Mouse (Mus musculus) E14TG2a.4 (cell line): ENCODE measurements around the gene Slc31a1.

Source experiments
- H3K27me3 ChIP-seq: 2 replicates; pipeline ENCODE4 v1.6.1; 2014; ENCODE audit warnings: low read length, control low read depth; ENCODE audit not compliant: insufficient read depth
- H3K36me3 ChIP-seq: 2 replicates; pipeline ENCODE4 v1.6.1; 2014; ENCODE audit warnings: low read length, control low read depth; ENCODE audit not compliant: insufficient read depth
- H3K4me1 ChIP-seq: replicated peaks from 2 replicates; pipeline ENCODE4 v1.6.1; 2014; ENCODE audit warnings: low read depth, low read length, control low read depth
- H3K4me3 ChIP-seq: replicated peaks from 2 replicates; pipeline ENCODE4 v1.5.1; 2014; ENCODE audit warnings: mild to moderate bottlenecking, low read length
- H3K9me3 ChIP-seq: 2 replicates; pipeline ENCODE4 v1.6.1; 2014; ENCODE audit warnings: low read length, control low read depth
- CTCF ChIP-seq: conservative IDR thresholded peaks from 2 replicates; pipeline ENCODE4 v1.5.1; 2014; ENCODE audit warnings: low read length
- NANOG ChIP-seq: IDR thresholded peaks from 2 replicates; pipeline ENCODE4 v1.6.1; 2014; ENCODE audit warnings: borderline replicate concordance, low read length, mixed read lengths
- POU5F1 ChIP-seq: IDR thresholded peaks from 2 replicates; pipeline ENCODE4 v1.6.1; 2014; ENCODE audit warnings: low read length, borderline replicate concordance

Gene Slc31a1

DNA sequence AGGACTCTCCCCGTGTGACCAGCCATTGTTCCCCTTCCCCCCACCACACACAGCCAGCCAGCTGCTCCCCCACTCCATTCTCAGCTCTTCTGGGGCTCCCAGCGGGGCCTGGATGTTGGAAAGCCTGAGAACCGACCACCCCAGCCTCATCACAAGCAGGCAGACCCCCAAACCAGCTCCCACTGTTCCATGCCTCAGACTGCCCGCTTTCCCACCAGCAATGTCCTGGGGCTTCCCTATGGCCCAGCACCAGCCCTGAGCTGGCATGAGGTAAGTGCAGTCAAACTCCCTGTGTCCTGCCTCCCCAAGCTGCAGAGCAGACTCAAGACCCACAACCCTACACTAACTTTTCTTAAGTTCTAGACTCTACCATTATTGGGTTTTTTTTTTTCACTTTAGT lies 45.6 kb downstream of the Slc31a1 start:
- Histone ChIP-seq H3K36me3 (peaks cover 59% of the 10 kb centered on the region), H3K4me1 (peaks cover 48% of the 10 kb centered on the region), H3K4me3 (peak overlapping the region; percentile 41; the same call in 1 of the 2 replicates), H3K9me3 (peaks cover 7% of the 10 kb centered on the region; the same call in 1 of the 2 replicates), H3K27me3 (no peaks in the 10 kb centered on the region)
- TF ChIP-seq POU5F1 (no peak), CTCF (no peak), NANOG (no peak)

DNA sequence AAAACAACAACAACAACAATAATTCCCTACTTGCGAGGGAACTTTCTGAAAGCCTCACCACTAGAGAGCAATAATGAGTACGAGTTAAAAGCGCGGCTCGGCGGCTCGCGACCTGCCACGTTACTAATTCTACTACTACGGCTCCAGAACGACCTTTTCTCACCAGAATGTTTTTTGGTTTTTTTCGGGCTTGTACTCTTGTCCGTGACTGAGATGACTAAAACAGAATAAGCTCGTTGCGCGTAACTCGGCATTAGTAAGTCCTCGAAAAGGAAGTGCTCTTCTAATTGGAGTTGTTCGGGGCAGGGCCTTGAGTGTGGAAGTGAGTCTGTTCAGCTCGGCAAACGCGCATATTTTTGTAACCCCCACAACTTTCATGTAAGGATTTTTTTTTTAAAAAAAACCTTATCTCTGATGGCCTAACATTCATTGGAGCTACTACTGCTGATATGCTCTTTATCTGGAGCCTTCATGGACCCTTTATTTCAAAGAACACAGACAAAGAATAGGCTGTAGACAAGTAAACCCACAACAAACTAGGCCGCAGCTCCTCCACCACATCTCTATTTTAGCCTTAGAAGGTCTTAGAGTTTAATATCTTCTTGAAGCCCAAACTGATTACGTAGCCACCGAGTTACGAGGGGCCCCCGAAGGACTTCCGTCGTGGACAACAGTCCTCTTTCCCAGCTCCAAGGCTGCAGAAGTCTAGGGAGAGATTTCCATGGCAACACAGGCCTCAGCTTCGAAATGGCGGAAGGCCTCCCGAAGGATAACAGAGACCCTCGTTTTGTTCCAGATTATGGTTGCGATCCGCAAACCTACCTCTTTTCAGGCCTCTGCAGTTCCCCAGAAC lies 47.4 kb downstream of the Slc31a1 start:
- Histone ChIP-seq H3K27me3 (no peaks in the 10 kb centered on the region), H3K4me1 (peaks cover 45% of the 10 kb centered on the region), H3K36me3 (peaks cover 59% of the 10 kb centered on the region), H3K4me3 (peak overlapping the region; percentile 97), H3K9me3 (peaks cover 16% of the 10 kb centered on the region)
- TF ChIP-seq NANOG: no peak
- no peak for TF ChIP-seq POU5F1
- peak; percentile 15; the same call in 1 of the 2 replicates for TF ChIP-seq CTCF

DNA sequence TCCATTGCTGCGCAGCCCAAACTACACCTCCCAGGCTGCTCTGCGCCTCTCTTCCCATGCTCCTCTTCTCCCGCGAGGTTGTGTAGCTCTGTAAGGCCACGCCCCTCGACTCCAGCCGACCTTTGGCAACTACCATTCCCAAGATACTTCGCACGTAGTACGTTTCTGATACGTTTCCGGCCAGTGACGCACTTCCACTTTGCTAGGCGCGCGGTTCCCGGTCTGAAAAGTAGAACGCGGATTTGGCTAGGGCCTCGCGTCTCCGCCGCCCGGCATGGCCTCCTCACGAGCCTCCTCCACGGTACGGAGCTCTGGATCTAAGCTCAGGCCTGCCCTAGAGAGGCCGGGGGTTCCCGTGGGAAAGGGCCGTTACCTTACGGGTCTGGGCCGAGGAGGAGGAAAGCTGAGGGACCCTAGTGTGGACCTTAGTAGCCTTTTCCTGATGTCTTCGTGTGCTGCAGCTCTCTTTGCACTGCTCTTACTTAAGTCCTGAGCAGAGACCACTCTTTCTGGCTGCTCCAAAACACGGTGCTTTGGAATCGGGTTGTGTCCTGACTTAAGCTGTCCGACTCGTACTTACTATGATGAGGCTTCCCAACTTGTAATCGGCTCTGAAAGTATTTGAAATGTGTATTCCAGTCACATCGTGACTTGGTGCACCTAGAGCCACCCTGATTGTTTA lies 48.2 kb downstream of the Slc31a1 start, which contains the start of the genes Cdc26 and Prpf4:
Cdc26 (minus strand) TSS at position 42 of the 682 bp plus-strand sequence.
Prpf4 (plus strand) TSS at position 197 of the 682 bp plus-strand sequence.
- Histone ChIP-seq H3K4me1 (peaks cover 39% of the 10 kb centered on the region), H3K27me3 (no peaks in the 10 kb centered on the region), H3K36me3 (peaks cover 61% of the 10 kb centered on the region), H3K9me3 (peaks cover 16% of the 10 kb centered on the region), H3K4me3 (peak within 1 kb of the TSS; percentile 97)
- TF ChIP-seq POU5F1 (no peak), NANOG (no peak), CTCF (no peak)

DNA sequence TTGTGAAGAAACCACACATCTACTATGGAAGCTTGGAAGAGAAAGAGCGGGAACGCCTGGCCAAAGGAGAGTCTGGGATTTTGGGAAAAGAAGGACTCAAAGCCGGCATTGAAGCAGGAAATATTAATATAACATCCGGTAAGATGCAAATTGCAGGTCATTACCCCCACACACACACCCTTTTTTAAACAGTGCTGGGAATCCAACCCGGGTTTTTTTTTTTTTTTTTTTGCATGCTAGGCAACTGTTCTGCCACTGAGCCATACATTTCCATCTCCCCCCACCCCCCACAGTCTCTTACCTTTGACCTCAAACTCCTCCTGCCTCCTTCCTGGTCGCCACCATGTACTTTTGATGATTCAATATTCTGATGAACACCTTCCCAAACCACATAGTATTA lies 49.1 kb downstream of the Slc31a1 start:
- no peaks in the 10 kb centered on the region for H3K27me3 ChIP-seq
- TF ChIP-seq POU5F1 (no peak), NANOG (no peak), CTCF (no peak)
- H3K4me3 ChIP-seq: peak overlapping the region; percentile 97
- peaks cover 61% of the 10 kb centered on the region for H3K36me3 ChIP-seq
- peaks cover 16% of the 10 kb centered on the region for H3K9me3 ChIP-seq
- peaks cover 30% of the 10 kb centered on the region for H3K4me1 ChIP-seq

DNA sequence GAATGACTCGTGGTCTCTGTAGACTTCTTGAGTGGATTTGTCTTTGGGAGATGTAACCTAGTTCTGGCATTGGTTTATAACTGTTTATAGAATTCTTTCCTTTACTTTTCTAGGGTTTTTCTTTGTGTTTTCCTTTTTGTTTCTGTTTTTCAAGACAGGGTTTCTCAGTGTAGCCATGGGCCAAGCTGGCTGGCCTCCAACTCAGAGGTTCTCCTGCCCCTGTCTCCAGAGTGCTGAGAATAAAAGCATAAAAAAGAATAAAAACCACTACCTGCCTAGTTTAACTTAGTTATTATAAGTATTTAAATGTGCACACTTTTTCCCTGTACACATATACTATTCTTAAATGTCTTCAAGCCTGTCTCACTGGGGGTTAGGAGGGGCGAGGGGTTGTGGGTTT lies 49.8 kb downstream of the Slc31a1 start:
- Histone ChIP-seq H3K27me3 (no peaks in the 10 kb centered on the region), H3K9me3 (peaks cover 16% of the 10 kb centered on the region), H3K4me3 (peak overlapping the region; percentile 97), H3K4me1 (peaks cover 23% of the 10 kb centered on the region), H3K36me3 (peaks cover 62% of the 10 kb centered on the region)
- TF ChIP-seq POU5F1 (no peak), NANOG (no peak), CTCF (no peak)

DNA sequence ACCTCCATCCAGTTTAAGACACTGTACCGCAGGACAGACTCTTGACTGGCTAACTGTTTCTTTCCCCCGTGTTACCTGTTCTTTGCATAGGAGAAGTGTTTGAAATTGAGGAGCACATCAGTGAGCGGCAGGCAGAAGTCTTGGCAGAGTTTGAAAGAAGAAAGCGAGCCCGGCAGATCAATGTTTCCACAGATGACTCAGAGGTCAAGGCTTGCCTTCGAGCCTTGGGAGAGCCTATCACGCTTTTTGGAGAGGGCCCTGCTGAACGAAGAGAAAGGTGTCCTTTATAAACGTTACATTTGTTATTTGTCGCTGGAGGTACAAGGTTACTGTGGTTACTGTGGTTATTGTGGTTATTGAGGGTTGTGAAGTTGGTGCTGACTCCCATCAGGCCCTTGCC lies 51.1 kb downstream of the Slc31a1 start:
- no peak for TF ChIP-seq POU5F1
- TF ChIP-seq CTCF: no peak
- no peak for TF ChIP-seq NANOG
- Histone ChIP-seq H3K4me3 (no peak overlapping the region), H3K4me1 (peaks cover 10% of the 10 kb centered on the region), H3K9me3 (peaks cover 16% of the 10 kb centered on the region), H3K27me3 (no peaks in the 10 kb centered on the region), H3K36me3 (peaks cover 68% of the 10 kb centered on the region)

DNA sequence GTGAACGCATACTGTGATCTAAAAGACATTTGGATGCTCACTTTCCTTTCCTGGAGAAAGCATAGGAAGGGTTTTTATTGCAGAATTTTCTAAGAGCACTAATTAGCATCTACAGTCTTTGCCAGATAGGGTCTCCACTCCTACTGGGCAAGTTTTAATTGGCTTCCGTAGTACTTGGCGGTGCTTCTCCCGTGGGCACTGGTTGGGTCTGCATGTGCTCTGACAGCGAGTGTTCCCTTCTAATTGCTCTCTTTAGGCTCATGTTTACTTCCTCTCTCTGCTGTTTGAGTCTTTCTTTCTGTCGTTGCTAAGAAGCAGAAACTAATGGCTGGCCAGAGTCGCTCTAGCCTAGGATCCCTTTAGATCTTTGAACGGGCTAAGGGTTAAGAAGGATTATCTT lies 57.9 kb downstream of the Slc31a1 start:
- TF ChIP-seq NANOG (no peak), POU5F1 (no peak), CTCF (no peak)
- H3K4me1 ChIP-seq: no peaks in the 10 kb centered on the region
- H3K4me3 ChIP-seq: no peak overlapping the region

DNA sequence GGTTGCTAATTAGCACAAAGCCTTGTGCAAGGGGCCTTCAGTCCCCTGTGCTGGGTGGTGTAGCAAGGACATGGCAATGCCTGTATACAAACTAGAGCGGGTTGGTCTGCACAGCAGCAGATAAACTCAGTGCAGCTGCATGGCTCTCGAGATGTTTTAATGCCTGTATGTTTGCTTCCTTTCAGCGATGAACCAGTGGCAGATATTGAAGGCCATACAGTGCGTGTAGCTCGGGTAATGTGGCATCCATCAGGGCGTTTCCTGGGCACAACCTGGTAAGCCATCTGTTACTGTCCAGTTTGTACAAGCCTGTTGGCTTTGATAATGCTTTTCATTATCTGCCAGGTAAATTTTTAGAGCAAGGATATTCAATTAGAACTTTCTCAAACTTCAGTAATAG lies 58.6 kb downstream of the Slc31a1 start:
- no peak overlapping the region for H3K4me3 ChIP-seq
- H3K36me3 ChIP-seq: peaks cover 100% of the 10 kb centered on the region
- H3K9me3 ChIP-seq: no peaks in the 10 kb centered on the region
- no peak for TF ChIP-seq POU5F1
- TF ChIP-seq NANOG: no peak
- no peak for TF ChIP-seq CTCF
- no peaks in the 10 kb centered on the region for H3K4me1 ChIP-seq
- H3K27me3 ChIP-seq: no peaks in the 10 kb centered on the region

More for the DNA sequence above, 57.9 kb downstream of the Slc31a1 start:
- no peaks in the 10 kb centered on the region for H3K9me3 ChIP-seq
- H3K36me3 ChIP-seq: peaks cover 100% of the 10 kb centered on the region
- H3K27me3 ChIP-seq: no peaks in the 10 kb centered on the region
